Comparison of ENCODE assay signal across 21 mouse cellular contexts in genomic region chr7:113161077-113161698, GRCm38 (mm10). TPM values are rescaled to one million over a fixed set of nuclear protein-coding genes. Genes with fewer than 3 reads are reported as not detected.
A peak's percentile ranks its signal among the peaks of the same experiment; 100 is the strongest.
DNase-seq lines count a peak whose midpoint lies in the region; TF ChIP-seq lines count a peak whose summit lies in the region.
"Had no signal": no experiment of that assay in that cellular context is flagged by ENCODE, and none has a peak within 500 bp of the region (broad histone marks: within the 10 kb centered on the region; RNA-seq: fewer than 3 reads in every experiment).

No protein-coding gene starts in this region.

- no peak for DNase-seq in layer of hippocampus, adult 2 months (ENCODE audit: low spot score in 2 of 2)
- DNase-seq in layer of hippocampus, postnatal 36 days, result no peak
- DNase-seq in left cerebral cortex, adult 2 months (ENCODE audit: extremely low spot score in 1 of 2, low spot score in 2 of 2), result peak in 1 of 2 experiments; percentile 64
- no peak for DNase-seq in left cerebral cortex, postnatal 14 days (ENCODE audit: low spot score in 2 of 2)
- DNase-seq in right cerebral cortex, postnatal 25 days, result peak; percentile 72
- no peak for DNase-seq in right cerebral cortex, postnatal 4 days
- DNase-seq in telencephalon, adult 2 months (ENCODE audit: low read depth, low spot score), result peak; percentile 78
- no peak for DNase-seq in kidney, adult 9 months
- DNase-seq: adrenal gland, adult 2 months; adrenal gland, postnatal 14 days; cerebellum, adult 11-12 months; cerebellum, adult 8-10 months; cerebellum, postnatal 10 days; cerebellum, postnatal 36 days; gastrocnemius, adult 2 months; gastrocnemius, postnatal 14 days; heart, adult 11 months had no signal

- peak overlapping the region; percentile 24; the same call in 1 of the 2 replicates for H3K27ac ChIP-seq in layer of hippocampus, adult 2 months
- H3K27ac ChIP-seq in left cerebral cortex, adult 2 months, result peak overlapping the region; percentile 59; the same call in 1 of the 2 replicates
- H3K27ac ChIP-seq: forebrain, embryonic 10.5 days; forebrain, embryonic 13.5 days; gastrocnemius, adult 2 months; hindbrain, embryonic 12.5 days; hindbrain, embryonic 15.5 days had no signal

- intact Hi-C loops in left cerebral cortex, adult 2 months (cut with DNase I), result loop anchor here (1.0 kb wide), 1 partner anchor 88 kb away; no protein-coding TSS in a partner anchor
- intact Hi-C loops in left cerebral cortex, postnatal 14 days (cut with DNase I), result no loop called here

- H3K4me3 ChIP-seq in layer of hippocampus, adult 2 months, result no peak overlapping the region
- no peak overlapping the region for H3K4me3 ChIP-seq in left cerebral cortex, adult 2 months
- H3K4me3 ChIP-seq: forebrain, embryonic 10.5 days; forebrain, embryonic 13.5 days; gastrocnemius, adult 2 months; hindbrain, embryonic 12.5 days; hindbrain, embryonic 15.5 days had no signal

- TF ChIP-seq CTCF in layer of hippocampus, adult 2 months (conservative IDR thresholded peaks at IDR 0.05), result no peak
- TF ChIP-seq CTCF in left cerebral cortex, adult 2 months (IDR thresholded peaks at IDR 0.05), result no peak

RNA-seq across cellular contexts. Expression of gene Arntl, which starts 46.1 kb away (rescaled TPM):
- total RNA-seq in layer of hippocampus, adult 2 months (2021), result 10 to 100 TPM; 34.9 to 40.3 TPM
- 10 to 100 TPM; 38.3 to 39.3 TPM for total RNA-seq in layer of hippocampus, postnatal 36 days (2021)
- total RNA-seq in left cerebral cortex, adult 2 months (2021), result 10 to 100 TPM; 41.6 to 50.4 TPM
- total RNA-seq in left cerebral cortex, postnatal 14 days (2021), result 10 to 100 TPM; 29.9 to 33.2 TPM

Comparison
In these comparisons a context has a peak if more than half of its experiments do, and no peak if none do; other contexts are left out.
1. DNase-seq: peak in right cerebral cortex, postnatal 25 days (single experiment) and telencephalon, adult 2 months (single experiment); none in layer of hippocampus, adult 2 months (0 of 2), layer of hippocampus, postnatal 36 days (0 of 2), left cerebral cortex, postnatal 14 days (0 of 2), right cerebral cortex, postnatal 4 days (single experiment) and kidney, adult 9 months (single experiment).